Mouse (Mus musculus) ES-E14 (cell line): ENCODE measurements around the gene Il12a. TPM values are rescaled to one million over a fixed set of nuclear protein-coding genes. Genes with fewer than 3 reads are reported as not detected.

Experiments
- DNase-seq: peaks from one replicate; pipeline ENCODE4 v3.0.0-alpha.2; 2013; ENCODE audit warnings: low read depth, low spot score
- H3K27ac ChIP-seq: 2 replicates; pipeline ENCODE4 v1.5.1; 2012; ENCODE audit warnings: low read depth, mild to moderate bottlenecking, low read length, moderate library complexity, mixed read lengths; ENCODE audit not compliant: poor library complexity, insufficient read depth, severe bottlenecking
- H3K36me3 ChIP-seq: 2 replicates; pipeline ENCODE4 v1.6.1; 2012; ENCODE audit warnings: mild to moderate bottlenecking, low read length, moderate library complexity, mixed read lengths; ENCODE audit not compliant: control insufficient read depth, poor library complexity, insufficient read depth, severe bottlenecking
- H3K4me1 ChIP-seq, 2 experiments: fragments of 150-350 bp in 1 of 2; sonication (generic) in 1 of 2; 2 replicates each; pipeline ENCODE4 v1.6.1; 2012; ENCODE audit warnings: low read length in 2 of 2, mild to moderate bottlenecking in 1 of 2, mixed read lengths in 1 of 2; ENCODE audit not compliant: control insufficient read depth in 2 of 2, insufficient read depth in 2 of 2, poor library complexity in 1 of 2
- H3K4me3 ChIP-seq, 2 experiments: fragments of 150-350 bp in 1 of 2; sonication (generic) in 1 of 2; 2 replicates each; pipeline ENCODE4 v1.5.1; 2012; ENCODE audit warnings: low read length in 2 of 2, low read depth in 1 of 2, mild to moderate bottlenecking in 1 of 2, mixed read lengths in 1 of 2; ENCODE audit not compliant: insufficient read depth in 1 of 2, poor library complexity in 1 of 2, severe bottlenecking in 1 of 2
- H3K9ac ChIP-seq: 2 replicates; pipeline ENCODE4 v1.6.1; 2012; ENCODE audit warnings: low read depth, mild to moderate bottlenecking, low read length, mixed read lengths; ENCODE audit not compliant: poor library complexity, insufficient read depth, severe bottlenecking
- H3K9me3 ChIP-seq: fragments of 150-350 bp; sonication (generic); 2 replicates; pipeline ENCODE4 v1.6.1; 2012; ENCODE audit warnings: low read depth, mild to moderate bottlenecking, low read length; ENCODE audit not compliant: control insufficient read depth, insufficient read depth
- CHD2 ChIP-seq: IDR thresholded peaks from 2 replicates; pipeline ENCODE4 v1.6.1; 2014; ENCODE audit warnings: mild to moderate bottlenecking, low read depth, low read length, inconsistent platforms
- HCFC1 ChIP-seq: IDR thresholded peaks from 2 replicates; pipeline ENCODE4 v1.6.1; 2012; ENCODE audit warnings: low read length, inconsistent platforms, borderline replicate concordance; ENCODE audit not compliant: insufficient read depth
- MAFK ChIP-seq: IDR thresholded peaks from 2 replicates; pipeline ENCODE4 v1.6.1; 2014; ENCODE audit warnings: mild to moderate bottlenecking, low read depth, low read length, inconsistent platforms; ENCODE audit not compliant: insufficient read depth
- ZC3H11A ChIP-seq: IDR thresholded peaks from 2 replicates; pipeline ENCODE4 v1.6.1; 2012; ENCODE audit warnings: low read depth, mild to moderate bottlenecking, inconsistent platforms, low read length, borderline replicate concordance
- ZNF384 ChIP-seq: IDR thresholded peaks from 2 replicates; pipeline ENCODE4 v1.6.1; 2012; ENCODE audit warnings: low read depth, low read length, inconsistent platforms
- in situ Hi-C, 2 experiments: fragments of 600-800 bp; cut with MboI; formaldehyde crosslinking; loops; one replicate each; pipeline ENCODE4 v1.15.1; 2025; ENCODE audit warnings: low sequenced_read_pairs in 2 of 2, inconsistent platforms in 1 of 2; ENCODE audit not compliant: unreplicated experiment in 2 of 2
- total RNA-seq: library from RNA; depleted of rRNA; stranded (reverse); fragments of 300-350 nt; gene quantifications from 2 replicates; pipeline ENCODE4 v1.2.3, GENCODE M21; 2012; rRNA removed

Il12a gene
- total RNA-seq: not detected in 2 replicates

DNA sequence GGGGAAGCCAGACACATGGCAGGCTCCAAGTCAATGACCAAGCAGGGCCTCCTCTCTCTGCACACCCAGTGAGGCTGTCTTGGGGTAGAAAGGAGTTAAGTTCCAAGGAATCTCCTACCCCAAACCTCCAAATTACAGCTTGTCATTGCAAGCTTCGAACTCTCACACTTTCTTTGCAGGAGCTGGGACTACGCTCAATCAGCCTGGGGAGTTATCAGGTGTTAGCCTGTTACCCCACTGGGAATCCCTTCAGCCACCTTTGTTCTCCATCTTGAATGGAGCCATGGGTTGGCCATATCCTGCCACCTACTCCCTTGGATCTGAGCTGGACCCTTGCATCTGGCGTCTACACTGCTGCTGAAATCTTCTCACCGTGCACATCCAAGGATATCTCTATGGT, at the start of gene Il12a:
TSS of gene Il12a (plus strand) at position 301 of the 400 bp plus-strand sequence.
- Histone ChIP-seq H3K9me3 (no peaks in the 10 kb centered on the region), H3K27ac (no peak within 1 kb of the TSS), H3K4me3 (no peak within 1 kb of the TSS), H3K4me1 (0 out of 4 replicates have a peak, but pooled peaks cover 0 to 5% of the 10 kb centered on the region in 2 experiments), H3K36me3 (no peaks in the 10 kb centered on the region), H3K9ac (no peak within 1 kb of the TSS)
- TF ChIP-seq ZNF384 (no peak), MAFK (no peak), ZC3H11A (no peak), CHD2 (no peak), HCFC1 (no peak)
- in situ Hi-C loops: no loop called here
- DNase-seq: no peak

- Histone ChIP-seq H3K9me3 (no peaks in the 10 kb centered on the region), H3K4me1 (peaks cover 0 to 4% of the 10 kb centered on the region in 2 experiments; a peak in 1 of 4 replicates), H3K4me3 (no peak overlapping the region), H3K9ac (no peak overlapping the region), H3K36me3 (no peaks in the 10 kb centered on the region), H3K27ac (no peak overlapping the region)
- DNase-seq: no peak
- in situ Hi-C loops: no loop called here
- TF ChIP-seq HCFC1: no peak
- TF ChIP-seq ZNF384: no peak
- TF ChIP-seq CHD2: no peak
- TF ChIP-seq ZC3H11A: no peak
- TF ChIP-seq MAFK: no peak
Observed at GRCm38 (mm10) chr3:68642935-68643334, 47.5 kb upstream of the Il12a start.

DNA sequence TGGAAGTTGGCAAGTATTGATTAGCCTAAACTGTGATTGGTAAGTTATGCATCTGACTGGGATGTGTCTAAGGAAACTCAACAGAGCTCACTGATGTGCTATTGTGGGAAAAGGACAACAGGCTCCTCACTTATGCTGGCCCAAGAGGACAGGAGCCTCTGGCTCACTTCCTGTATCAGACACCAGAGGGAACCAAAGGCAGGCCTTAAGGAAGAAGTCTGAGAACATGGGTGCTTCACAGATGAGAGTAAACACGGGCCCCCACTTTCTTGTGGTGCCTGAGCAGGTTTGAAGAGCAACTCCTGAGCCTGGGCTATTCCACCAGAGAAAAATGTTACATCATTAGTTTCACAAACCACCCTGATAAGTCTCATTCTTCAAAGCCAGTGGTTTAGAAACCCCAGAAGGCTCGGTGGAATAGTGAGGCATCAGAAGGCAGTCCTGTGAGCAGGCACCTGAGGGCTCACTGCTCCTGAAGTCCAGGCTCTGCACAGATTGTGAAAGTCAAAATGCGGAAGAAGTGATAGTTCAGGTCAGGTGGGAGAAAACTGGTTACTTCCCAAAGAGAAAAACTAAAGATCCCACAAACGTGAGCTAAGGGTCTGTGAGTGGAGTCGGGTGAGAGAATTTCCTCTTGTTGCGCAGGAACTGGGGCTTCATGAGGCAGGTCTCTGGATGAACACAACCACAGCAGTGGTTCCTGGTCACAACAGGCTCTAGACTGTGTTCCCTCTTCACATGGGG, 43.9 kb upstream of the Il12a start:
- TF ChIP-seq CHD2 (no peak), ZNF384 (no peak), MAFK (no peak), ZC3H11A (no peak)
- in situ Hi-C loops: no loop called here
- Histone ChIP-seq H3K9ac (no peak overlapping the region), H3K9me3 (no peaks in the 10 kb centered on the region), H3K4me1 (no peaks in the 10 kb centered on the region), H3K4me3 (no peak overlapping the region), H3K36me3 (no peaks in the 10 kb centered on the region), H3K27ac (no peak overlapping the region)
- no peak for DNase-seq

- Histone ChIP-seq H3K4me1 (no peaks in the 10 kb centered on the region), H3K36me3 (no peaks in the 10 kb centered on the region), H3K4me3 (no peak overlapping the region), H3K9ac (no peak overlapping the region), H3K27ac (no peak overlapping the region), H3K9me3 (no peaks in the 10 kb centered on the region)
- no peak for TF ChIP-seq CHD2
- TF ChIP-seq MAFK: no peak
- TF ChIP-seq HCFC1: no peak
- no peak for TF ChIP-seq ZNF384
- no peak for TF ChIP-seq ZC3H11A
- DNase-seq: no peak
- in situ Hi-C loops: no loop called here
Observed at GRCm38 (mm10) chr3:68647282-68647681, 43.2 kb upstream of the Il12a start.
